Mouse (Mus musculus): ENCODE results near the gene Camk2b.

DNA sequence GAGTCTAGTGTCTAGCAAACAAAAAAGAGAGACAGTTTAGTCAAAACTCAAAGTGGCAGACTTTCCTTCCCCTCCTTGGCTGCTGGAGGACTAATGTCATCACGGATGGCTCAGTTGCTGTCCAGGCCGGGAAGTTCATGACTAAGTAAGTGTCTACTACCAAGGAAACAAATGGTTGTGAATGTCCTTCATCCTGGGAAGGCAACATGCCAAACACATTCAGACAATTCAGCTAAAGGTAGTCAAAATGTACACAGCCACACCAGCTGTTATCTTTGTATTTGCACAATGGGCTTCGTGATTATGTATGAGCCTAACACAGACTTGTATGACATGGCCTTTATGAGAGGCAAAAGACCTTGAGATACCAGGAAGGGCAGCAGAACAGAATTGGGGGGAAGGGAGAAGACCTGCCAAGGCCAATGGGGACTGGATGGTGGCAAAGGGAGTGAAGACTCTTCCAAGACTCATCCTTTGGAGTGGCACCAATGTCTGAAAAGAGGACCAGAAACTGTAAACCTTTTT, 139.4 kb downstream of the Camk2b start:
- TF ChIP-seq CTCF (IDR thresholded peaks at IDR 0.05; ENCODE audit: insufficient read depth, low read depth, low read length) (no peak), POLR2A (IDR thresholded peaks at IDR 0.05; ENCODE audit: insufficient read depth, low read depth, low read length) (no peak)
